Mouse (Mus musculus) erythroblast, embryonic 14.5 days (primary cell): ENCODE measurements around the gene Ctdspl.

Experiments
- GATA1 ChIP-seq: IDR thresholded peaks from 2 replicates; pipeline ENCODE4 v1.6.1; 2012; ENCODE audit warnings: low read length, inconsistent platforms, mixed read lengths
- TAL1 ChIP-seq: IDR thresholded peaks from 3 replicates; pipeline ENCODE4 v1.6.1; 2012; ENCODE audit warnings: low read length, inconsistent platforms, mixed read lengths

- TF ChIP-seq GATA1 (no peak), TAL1 (no peak)
Measured at GRCm38 (mm10) chr9:119064296-119064695, 138.0 kb downstream of the Ctdspl start.
